Mouse (Mus musculus): Measurements from ENCODE around the gene Mn1.

DNA sequence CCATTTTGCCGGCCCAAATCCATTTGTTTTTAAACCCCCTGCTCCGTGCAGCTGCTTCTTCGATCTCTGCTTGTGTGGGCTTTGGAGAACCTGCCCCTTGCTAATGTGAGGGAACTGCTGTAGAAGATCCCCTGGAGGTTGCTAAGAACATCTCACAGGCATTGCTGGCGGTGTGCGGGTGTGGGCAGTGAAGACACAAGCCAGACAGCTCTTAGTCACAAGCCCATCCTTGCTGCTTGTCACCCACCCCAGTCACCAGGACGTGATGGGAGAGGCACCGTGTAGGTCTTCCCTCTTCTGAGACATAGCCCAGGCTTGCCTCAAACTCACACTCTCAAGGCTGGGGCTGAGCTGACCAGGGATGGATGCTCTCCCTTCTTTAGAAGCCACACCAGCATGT, 20.0 kb downstream of the Mn1 start:
- no peak for TF ChIP-seq CTCF (conservative IDR thresholded peaks at IDR 0.05; ENCODE audit: insufficient read depth, insufficient read length, low read depth, low read length)
- no peak for TF ChIP-seq POLR2A (IDR thresholded peaks at IDR 0.05; ENCODE audit: low read depth, low read length)

Measured in kidney, adult 2 months (tissue).